Mouse (Mus musculus) thymus, postnatal 4 days (tissue): ENCODE measurements around the gene Tbc1d24.

ENCODE experiments used
- DNase-seq: peaks from one replicate; pipeline ENCODE4 v3.0.0; 2021

Gene Tbc1d24

DNA sequence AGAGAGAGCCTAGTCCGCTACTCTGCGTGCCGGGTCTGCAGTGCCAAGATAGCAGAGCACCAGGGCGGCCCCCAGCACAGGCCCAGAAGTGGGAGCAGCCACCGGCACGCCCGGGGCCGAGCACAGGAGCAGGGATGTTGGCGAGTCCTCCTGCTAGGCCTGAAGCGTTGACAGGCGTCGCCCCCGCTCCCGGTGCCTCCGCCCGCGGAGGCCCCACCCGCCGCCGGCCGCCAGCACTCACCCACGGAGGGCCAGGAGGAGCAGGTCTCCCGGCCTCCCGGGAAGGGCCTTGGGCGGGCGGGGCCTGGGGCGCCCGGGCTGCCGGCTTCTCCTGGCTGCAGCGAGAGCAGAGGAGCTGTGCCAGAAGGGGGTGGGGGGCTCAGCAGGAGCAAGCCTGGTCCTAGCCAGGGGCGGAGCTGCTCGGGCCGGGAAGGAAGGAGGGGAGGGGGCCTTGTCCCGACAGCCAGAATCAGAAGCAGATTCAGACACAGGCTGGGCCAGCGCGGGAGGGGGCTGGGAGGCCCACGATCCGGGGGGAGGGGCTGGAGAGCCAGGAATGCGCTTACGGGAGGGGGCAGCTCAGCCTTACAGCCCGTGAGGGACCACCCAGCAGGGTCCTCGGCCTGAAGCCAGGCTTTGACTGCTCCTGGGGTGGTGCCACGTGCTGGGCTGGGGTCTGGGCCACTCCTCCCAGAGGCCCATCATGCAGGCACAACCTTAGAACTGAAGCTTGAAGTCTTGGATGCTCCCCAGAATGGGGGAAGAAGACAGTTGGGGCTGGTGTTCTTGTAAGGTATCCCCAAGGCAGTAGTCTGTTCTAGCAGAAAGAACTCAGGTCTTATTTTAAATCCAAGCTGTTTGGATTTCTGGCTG, 3.9 kb upstream of the Tbc1d24 start, which contains the start of gene Ntn3:
Gene Ntn3, minus strand, starts transcription at position 489 of the 873 bp plus-strand sequence.
- DNase-seq = peak; percentile 45

GRCm38 (mm10) chr17:24208641-24209042, 3.3 kb upstream of the Tbc1d24 start:
- DNase-seq = no peak

GRCm38 (mm10) chr17:24207768-24208640, 2.6 kb upstream of the Tbc1d24 start:
- no peak for DNase-seq

DNA sequence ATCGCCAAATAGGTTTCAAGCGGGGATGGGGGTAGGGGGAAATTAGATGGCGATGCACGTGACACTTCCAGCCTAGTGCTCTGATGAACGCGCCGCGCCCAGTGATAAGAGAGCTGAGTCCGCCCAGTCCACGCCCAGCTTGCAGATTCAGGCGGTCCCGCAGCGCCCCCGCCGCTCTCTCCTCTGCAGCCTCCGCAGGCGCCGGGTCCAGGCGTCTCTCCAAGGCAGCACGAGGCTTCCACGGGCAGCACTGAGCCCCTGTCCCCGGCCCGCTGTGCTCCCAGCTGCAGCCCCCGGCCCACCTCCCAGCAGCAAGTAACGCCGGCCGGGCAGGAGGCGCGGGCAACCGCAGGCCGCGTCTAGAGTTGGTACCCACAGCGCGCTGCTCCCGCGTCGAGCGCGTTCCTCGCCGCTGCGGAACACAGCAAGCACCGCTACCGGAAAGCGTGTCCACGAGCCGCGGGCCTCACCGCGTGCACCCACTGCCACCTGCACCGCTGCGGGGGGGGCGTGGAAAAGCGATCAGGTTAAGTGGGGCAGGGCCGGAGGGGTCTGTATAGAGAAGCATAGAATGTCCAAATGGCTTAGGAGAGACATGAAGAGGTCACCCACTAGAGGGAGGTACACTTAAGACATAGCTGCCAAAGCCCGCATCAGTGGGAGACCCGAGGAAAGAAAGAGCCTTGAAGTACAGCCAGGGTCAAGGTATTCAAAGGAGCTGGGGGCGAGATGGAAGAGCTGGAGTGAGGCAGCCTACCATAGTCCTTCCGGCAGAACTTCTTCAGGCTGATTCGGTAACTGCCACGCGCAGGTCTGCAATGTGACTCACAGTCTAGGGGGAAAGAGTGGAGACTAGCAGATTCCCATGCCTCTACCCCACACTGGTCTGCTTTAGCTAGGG, 1.3 kb upstream of the Tbc1d24 start:
- peak; percentile 58 for DNase-seq

- DNase-seq = peak; percentile 49
Measured at GRCm38 (mm10) chr17:24205908-24206361, 573 bp upstream of the Tbc1d24 start.

- DNase-seq = no peak
Measured at GRCm38 (mm10) chr17:24204846-24205245, 516 bp downstream of the Tbc1d24 start.

DNA sequence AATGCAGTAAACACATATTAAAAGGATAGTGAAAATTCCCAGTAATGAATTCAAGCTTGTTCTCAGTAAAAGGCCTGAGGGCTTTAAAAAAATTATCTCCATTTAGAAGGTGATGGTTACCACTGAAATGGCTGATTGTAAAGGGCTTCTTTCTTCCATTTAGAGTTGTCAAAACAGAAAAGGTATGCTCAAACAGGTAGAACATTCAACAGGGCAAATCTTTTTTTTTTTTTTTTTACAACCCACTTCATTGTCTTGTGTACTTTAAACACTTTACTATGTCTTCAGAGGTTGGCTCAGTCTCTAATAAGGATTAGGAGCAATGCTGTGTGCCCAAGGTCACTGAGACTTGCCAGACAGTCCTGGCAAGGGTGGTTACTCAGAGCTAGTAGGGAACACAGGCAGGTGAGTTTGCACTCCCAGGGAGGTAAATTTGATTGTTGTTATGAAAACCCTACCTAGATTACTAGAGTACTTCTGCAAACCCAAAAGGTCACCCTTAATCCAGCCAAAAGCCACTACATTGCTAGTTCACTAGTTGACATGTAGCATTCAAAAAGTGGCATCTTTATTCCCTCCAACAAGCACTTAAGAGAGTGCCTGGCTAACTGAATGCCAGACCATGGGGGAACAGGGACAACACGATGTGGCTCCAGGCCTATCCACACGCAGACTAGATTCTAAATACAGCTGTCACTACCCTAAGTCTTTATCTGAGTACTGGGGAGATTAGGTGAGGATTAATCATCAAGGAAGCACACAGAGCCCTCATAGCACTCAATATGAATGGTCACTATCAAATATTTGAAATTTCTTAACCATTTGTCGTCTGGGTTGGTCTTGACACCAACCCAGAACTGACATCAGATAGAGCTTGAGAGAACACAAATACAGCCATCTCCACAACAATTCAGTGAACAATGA, 1.5 kb downstream of the Tbc1d24 start:
- no peak for DNase-seq

DNA sequence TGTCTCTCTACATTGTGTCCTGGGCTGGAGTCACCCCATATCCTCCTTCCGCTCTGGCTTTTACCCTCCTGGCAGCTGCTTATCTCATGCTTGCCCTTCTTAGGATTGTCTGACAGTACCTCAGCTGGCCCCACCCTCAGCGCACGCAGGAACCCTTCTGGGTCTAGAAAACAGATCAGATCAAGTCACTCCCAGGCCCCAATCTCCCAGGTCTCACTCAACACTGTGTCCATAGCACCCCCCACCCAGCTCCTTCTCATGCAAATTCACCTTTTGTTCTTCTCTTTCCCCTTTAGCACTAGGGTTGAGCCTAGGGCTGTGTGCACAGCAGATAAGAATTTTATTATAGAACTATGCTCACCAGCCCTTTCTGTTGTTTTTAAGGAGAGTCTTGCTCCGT, 2.3 kb downstream of the Tbc1d24 start:
- no peak for DNase-seq

GRCm38 (mm10) chr17:24201092-24201491, 4.3 kb downstream of the Tbc1d24 start:
- DNase-seq = no peak

DNA sequence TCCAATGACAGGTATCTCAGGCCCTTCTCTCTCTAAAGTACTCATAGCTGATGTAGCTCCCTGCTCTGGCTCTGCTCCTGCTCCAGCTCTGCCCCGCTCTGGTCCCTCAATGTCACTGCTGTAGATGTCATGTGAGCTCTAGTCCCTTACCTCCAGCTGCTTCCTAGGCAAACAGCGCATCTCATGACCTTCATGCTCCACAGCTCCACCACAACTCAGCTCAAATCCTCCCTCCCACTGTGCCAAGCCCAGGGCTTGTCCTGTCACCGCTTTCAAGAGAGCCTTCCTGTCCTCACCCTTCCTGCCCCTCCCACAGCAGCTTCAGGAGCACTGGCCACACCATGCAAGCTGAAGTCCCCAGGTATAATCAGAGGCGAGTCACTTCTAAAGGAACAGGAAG, 5.6 kb downstream of the Tbc1d24 start:
- DNase-seq = no peak

DNA sequence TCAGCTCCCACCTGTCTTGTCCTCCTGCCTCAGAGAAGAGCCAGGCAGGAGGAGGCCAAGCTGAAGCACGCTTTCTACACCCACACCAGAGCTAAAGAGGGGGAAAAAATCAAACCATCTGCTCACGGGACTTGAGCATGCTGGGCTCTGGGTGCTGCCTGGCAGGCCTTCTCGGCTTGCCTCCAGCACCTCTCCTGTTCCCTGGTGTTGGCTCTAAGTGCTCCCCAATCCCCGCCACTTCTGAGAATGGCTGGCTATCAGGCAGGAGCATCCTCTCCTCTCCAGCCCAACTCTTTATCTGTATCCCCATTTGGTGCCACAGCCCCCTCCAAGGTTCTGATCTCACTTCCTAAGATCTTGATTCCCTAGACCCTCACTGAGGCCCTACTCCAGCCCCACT, 6.1 kb downstream of the Tbc1d24 start:
- no peak for DNase-seq

DNA sequence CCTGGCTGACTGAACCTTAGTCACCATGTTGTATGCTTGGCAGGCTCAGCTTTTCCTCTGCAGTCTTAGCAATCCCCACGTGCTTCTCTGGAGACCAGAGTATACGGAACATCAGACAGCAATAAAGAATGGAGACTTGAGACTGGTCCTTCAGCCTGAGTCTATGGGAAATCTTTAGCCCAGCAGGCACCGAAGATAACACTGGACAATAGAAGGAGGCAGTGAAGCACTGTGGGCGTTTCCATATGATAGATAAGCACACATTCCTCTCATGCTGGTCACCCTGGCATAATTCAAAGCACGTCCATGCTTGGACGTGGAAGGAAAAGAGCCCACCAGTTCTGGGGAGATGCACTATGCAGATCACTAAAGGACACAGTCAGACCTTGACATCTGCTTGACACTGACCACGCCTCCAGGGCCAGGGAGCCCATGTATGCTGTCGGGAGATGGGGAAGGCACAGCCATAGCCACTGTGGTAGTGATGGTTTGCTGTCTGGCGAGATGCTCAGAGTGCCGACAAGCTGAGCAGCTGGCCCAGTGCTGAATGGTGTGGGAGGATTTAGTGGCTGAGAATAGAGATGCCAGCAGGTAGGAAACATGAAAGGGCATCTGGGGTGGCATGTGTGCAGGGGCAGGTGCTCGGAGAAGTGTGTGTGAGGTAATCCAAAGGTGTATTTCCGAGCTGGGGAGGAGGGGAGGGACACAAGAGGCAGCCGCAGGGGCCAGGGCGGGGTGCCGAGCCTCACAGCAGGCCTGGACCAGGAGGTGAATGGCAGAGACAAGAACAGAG, 8.1 kb downstream of the Tbc1d24 start:
- DNase-seq = no peak

DNA sequence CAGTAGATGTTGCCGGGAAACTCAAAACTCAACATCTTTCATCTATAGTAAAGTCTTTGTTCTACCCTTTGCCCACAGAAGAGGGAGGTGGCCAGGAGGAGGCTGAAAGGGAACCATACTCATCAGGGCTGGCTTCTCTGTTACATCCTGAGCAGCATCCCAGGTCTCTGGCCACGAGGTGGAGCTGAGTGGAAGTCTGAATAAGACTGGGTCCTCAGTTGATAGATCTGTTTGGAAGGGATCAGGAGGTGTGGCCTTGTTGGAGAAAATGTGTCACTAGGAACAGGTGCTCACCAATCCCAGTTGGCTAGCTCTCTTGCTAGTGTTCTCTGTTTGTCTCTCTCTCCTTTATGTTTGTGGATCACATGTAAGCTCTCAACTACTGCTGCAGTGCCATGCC, 10.0 kb downstream of the Tbc1d24 start:
- no peak for DNase-seq

- DNase-seq = no peak
Measured at GRCm38 (mm10) chr17:24193769-24194168, 11.6 kb downstream of the Tbc1d24 start.

- DNase-seq = no peak
Measured at GRCm38 (mm10) chr17:24193268-24193667, 12.1 kb downstream of the Tbc1d24 start.

DNA sequence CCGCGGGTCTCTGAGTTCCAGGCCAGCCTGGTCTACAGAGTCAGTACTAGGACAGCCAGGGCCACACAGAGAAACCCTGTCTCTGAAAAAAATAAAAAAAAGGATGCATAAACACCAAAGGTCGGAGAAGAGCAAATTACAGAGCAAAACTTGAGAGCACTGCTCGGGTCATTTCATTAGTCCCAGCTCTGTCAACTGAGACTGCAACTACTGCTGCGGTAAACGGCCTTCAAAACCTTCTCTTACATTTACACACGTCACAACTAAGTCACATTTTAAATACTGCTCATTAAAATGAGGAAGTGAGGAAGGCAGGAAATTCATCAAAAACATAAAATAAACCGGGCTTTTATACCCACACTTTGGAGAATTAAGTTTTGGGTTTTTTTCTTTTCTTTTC, 12.5 kb downstream of the Tbc1d24 start:
- DNase-seq = no peak

DNA sequence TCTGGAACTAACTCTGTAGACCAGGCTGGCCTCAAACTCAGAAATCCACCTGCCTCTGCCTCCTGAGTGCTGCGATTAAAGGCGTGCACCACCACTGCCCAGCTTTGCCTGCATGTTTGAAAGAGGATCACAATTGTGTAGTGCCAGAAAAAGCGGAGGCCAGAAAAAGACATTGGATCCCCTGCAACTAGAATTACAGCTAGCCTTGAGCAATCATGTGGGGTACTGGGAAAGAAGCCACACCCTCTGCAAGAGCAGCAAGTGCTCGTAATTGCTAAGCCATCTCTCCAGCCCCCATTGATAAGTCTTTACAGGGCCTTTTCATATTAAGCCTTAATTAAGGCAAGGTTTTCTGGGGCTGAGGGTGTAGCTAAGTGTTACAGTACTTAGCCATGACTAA, 13.9 kb downstream of the Tbc1d24 start:
- DNase-seq = no peak

DNA sequence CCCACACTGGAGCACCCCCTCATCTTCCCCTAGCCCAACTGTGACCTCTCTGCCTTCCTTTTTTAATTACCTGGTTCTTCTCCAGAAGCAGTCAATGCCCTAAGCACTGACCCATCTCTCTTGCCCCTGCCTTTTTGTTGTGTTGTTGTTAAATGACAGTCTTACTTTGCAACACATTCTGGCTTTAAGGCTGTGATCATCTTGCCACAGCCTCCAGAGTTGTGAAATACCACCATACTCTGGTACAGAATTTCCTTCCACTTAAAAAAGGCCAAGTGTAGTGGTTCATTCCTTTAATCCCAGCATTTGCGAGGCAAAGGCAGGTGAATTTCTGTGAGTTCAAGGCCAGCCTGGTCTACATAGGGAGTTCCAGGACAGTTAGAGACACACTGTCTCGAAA, 14.4 kb downstream of the Tbc1d24 start:
- DNase-seq = no peak

DNA sequence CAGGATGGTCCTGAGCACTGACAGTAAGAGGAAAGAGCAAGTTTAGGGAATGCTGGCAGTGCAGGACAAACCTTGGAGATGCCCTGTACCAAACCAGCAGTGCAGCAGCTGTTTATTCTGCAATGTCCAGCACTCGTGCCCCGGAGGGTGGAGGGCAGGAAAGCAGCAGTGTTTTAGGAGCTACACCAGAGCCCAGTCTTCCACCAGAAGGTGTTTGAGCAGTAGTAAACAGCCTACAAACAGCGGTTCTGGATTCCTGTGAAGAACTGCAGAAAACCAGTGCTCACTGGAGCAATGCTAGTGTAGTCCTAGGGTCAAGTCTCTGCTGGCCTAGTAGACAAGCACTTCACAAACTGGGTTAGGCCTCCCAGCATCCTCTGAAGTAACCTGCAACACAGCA, 31.1 kb downstream of the Tbc1d24 start:
- DNase-seq = no peak

DNA sequence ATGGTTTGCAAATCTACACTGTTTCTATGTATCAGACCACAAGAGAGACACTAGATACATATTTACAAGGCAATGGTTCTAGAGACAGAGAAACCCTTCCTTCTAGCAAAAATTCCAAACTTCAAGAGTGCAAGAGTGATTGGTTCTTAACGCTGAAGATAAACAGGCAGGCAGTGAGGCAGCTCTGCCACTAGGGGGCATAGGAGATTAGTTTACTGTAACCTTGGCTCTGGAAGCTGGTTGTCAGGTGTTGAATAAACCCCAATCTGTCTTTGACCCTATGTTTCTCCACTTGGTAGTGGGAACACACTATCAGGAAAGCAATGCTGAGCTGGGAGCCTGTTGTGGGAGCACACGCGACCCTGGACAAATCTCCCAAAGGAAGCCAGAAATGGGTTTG, 31.9 kb downstream of the Tbc1d24 start:
- DNase-seq = peak; percentile 78

DNA sequence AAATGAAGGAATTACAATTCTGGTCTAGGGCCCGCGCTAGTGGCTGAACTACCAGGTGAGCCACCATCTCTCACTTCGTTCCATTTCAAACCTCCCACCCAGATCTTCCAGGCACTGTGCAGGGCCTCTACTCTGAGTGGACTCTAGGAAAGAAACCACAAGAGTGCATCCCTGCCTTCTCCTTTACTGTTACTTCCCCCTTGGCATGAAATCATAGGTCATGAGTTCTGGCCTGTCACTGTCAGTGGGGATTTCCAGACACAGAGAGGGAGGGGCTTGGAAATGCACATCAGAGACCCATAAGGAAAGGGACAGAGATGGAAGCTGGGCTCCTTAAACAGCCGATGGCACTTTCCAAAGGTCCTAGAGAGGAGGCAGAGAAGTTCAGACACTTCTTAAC, 33.6 kb downstream of the Tbc1d24 start:
- DNase-seq = no peak
